Mouse (Mus musculus): ENCODE measurements around the gene Agap1. TPM values are rescaled to one million over a fixed set of nuclear protein-coding genes. Genes with fewer than 3 reads are reported as not detected.

Gene Agap1
- polyA plus RNA-seq, 1 experiment from 2014 or later: 4.8 TPM

DNA sequence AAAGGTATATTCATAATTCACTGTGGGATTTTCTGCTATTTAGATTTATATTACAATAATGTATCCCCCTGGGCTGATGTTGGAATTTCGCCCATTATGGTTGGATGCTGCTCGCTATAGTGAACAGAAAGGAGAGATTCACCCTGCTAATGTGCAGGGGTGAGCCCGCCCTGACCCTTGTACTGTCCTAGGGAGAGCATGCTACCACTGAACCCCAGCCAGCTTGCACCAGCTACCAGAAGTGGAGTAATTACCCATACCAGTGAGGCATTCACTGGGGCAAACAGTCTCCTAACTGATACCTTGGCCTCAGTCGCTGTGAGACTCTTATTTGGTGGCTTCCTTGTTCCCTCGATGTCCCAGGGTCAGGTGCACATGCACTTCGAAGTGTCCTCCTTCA is 281.4 kb downstream of the Agap1 start:
- H3K4me2 ChIP-seq (ENCODE audit: low read depth, low read length): no peak overlapping the region
- no peak overlapping the region for H3K4me3 ChIP-seq (ENCODE audit: low read length)
- peaks cover 2% of the 10 kb centered on the region; the same call in 1 of the 2 replicates for H3K4me1 ChIP-seq (ENCODE audit: control insufficient read depth, insufficient read depth, low read length)
- no peak overlapping the region for H3K9ac ChIP-seq (ENCODE audit: low read depth, low read length)
- 94% methylated on average over 6 of the region's 6 CpGs for WGBS
- no peak for ATAC-seq
- H3K27me3 ChIP-seq (replicated peaks; ENCODE audit: control insufficient read depth, insufficient read depth, low read length): no peaks in the 10 kb centered on the region
- H3K36me3 ChIP-seq (ENCODE audit: control insufficient read depth, insufficient read depth, low read length): no peaks in the 10 kb centered on the region
- H3K27ac ChIP-seq (ENCODE audit: low read length): no peak overlapping the region
- no peaks in the 10 kb centered on the region for H3K9me3 ChIP-seq (ENCODE audit: control insufficient read depth, low read length)

DNA sequence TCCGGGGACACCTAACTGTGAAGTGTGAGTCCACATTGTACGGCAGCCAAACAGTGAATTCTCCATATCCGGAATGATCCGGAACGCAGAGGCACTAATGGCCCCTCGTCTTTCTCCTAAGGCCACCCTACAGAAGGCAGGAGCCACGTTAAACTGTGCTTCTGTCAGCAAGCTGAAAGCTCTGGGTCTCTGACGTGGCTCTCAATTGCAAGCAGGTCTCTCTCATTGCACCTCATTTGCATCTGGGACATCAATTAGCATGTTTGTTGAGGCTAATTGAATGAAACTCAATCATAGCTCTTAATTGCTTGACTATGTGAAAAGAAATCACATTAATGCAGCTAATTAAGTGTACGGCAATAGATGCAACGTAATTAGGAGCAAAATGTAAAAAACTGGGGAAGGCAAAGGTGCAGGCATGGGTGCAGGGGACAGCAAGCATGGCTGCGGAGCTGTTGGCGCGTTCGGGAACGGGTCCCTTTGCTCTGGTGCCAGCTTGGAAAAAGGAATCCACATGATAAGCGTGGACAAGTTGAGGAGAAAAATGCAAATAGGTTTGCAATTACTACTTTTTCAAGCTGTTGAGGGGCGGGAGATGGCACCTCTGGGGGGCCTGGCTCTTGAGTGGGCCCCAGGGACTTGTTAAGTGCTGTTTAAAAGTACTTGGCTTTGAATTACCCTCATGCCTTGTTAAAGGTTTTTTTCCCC is 284.6 kb downstream of the Agap1 start:
- no peaks in the 10 kb centered on the region for H3K9me3 ChIP-seq (ENCODE audit: control insufficient read depth, low read length)
- peaks cover 2% of the 10 kb centered on the region; the same call in 1 of the 2 replicates for H3K4me1 ChIP-seq (ENCODE audit: control insufficient read depth, insufficient read depth, low read length)
- 75% methylated on average over 17 of the region's 17 CpGs for WGBS
- H3K4me3 ChIP-seq (ENCODE audit: low read length): no peak overlapping the region
- no peaks in the 10 kb centered on the region for H3K36me3 ChIP-seq (ENCODE audit: control insufficient read depth, insufficient read depth, low read length)
- H3K27ac ChIP-seq (ENCODE audit: low read length): no peak overlapping the region
- H3K27me3 ChIP-seq (replicated peaks; ENCODE audit: control insufficient read depth, insufficient read depth, low read length): no peaks in the 10 kb centered on the region
- H3K9ac ChIP-seq (ENCODE audit: low read depth, low read length): no peak overlapping the region
- no peak for ATAC-seq
- no peak overlapping the region for H3K4me2 ChIP-seq (ENCODE audit: low read depth, low read length)

DNA sequence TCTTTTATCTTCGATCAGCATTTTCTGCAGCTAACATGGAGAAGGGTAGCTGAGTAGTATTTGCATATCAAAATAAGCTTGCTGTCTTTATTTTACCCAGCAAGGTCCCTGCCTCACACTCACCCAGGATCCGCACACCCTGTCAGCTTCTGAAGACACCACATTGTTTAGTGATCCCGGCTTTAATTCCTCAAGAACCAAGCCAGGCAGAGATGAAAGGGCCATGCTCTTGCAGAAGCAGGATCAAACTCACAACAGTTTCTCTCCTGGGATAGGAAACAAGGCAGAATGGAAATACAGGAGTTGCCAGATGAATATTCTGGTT is 285.1 kb downstream of the Agap1 start:
- Histone ChIP-seq H3K27me3 (replicated peaks; ENCODE audit: control insufficient read depth, insufficient read depth, low read length) (no peaks in the 10 kb centered on the region), H3K4me1 (ENCODE audit: control insufficient read depth, insufficient read depth, low read length) (no peaks in the 10 kb centered on the region), H3K4me3 (ENCODE audit: low read length) (no peak overlapping the region), H3K9me3 (ENCODE audit: control insufficient read depth, low read length) (no peaks in the 10 kb centered on the region), H3K4me2 (ENCODE audit: low read depth, low read length) (no peak overlapping the region), H3K36me3 (ENCODE audit: control insufficient read depth, insufficient read depth, low read length) (no peaks in the 10 kb centered on the region), H3K9ac (ENCODE audit: low read depth, low read length) (no peak overlapping the region), H3K27ac (ENCODE audit: low read length) (no peak overlapping the region)
- 45% methylated on average over 3 of the region's 3 CpGs for WGBS
- no peak for ATAC-seq

DNA sequence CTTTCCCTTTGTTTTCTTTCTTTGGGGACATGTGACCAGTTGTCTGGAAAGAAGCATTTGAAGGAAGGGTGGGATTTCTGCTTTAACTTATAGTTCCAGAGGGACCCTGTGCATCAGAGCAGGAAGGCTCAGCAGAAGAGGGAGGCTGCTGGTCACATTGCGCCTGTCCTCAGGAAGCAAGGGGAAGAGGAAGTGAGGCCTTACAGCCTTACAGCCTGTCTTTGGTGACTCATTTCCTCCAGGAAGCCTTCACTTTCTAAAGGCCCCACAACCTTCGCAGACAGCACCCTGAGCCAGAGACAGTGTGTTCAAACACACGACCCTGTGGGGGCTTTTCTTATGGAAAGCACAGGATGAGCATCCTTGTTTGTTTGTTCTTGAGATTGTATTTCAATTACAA is 287.8 kb downstream of the Agap1 start:
- Histone ChIP-seq H3K4me3 (ENCODE audit: low read length) (no peak overlapping the region), H3K27me3 (replicated peaks; ENCODE audit: control insufficient read depth, insufficient read depth, low read length) (no peaks in the 10 kb centered on the region), H3K27ac (ENCODE audit: low read length) (no peak overlapping the region), H3K9me3 (ENCODE audit: control insufficient read depth, low read length) (no peaks in the 10 kb centered on the region), H3K4me1 (ENCODE audit: control insufficient read depth, insufficient read depth, low read length) (no peaks in the 10 kb centered on the region), H3K9ac (ENCODE audit: low read depth, low read length) (no peak overlapping the region), H3K4me2 (ENCODE audit: low read depth, low read length) (no peak overlapping the region), H3K36me3 (ENCODE audit: control insufficient read depth, insufficient read depth, low read length) (0 out of 2 replicates have a peak, but pooled peaks cover 2% of the 10 kb centered on the region)
- no peak for ATAC-seq
- WGBS: 71% methylated on average over 3 of the region's 3 CpGs

DNA sequence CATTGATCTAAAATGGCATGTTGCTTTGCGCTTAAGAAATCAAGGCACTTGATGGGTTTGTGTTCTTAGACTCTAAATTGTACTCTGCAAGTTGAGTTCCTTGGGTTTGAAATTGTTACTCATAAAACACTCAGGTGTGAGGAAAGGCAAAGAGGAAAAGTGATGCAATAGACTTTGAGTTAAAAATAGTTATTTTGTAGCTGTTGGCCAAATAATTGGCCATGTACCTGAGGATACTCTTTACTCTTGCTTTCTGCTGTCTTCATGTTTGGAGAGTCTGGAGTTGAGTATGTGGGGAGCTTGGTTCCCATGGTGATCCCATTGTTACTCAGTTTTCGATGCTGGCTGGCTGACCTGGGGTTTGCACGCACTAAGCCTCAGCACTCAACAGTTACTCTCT is 291.6 kb downstream of the Agap1 start:
- Histone ChIP-seq H3K9me3 (ENCODE audit: control insufficient read depth, low read length) (no peaks in the 10 kb centered on the region), H3K4me3 (ENCODE audit: low read length) (no peak overlapping the region), H3K4me2 (ENCODE audit: low read depth, low read length) (no peak overlapping the region), H3K4me1 (ENCODE audit: control insufficient read depth, insufficient read depth, low read length) (no peaks in the 10 kb centered on the region), H3K9ac (ENCODE audit: low read depth, low read length) (no peak overlapping the region), H3K36me3 (ENCODE audit: control insufficient read depth, insufficient read depth, low read length) (0 out of 2 replicates have a peak, but pooled peaks cover 2% of the 10 kb centered on the region), H3K27ac (ENCODE audit: low read length) (no peak overlapping the region), H3K27me3 (replicated peaks; ENCODE audit: control insufficient read depth, insufficient read depth, low read length) (no peaks in the 10 kb centered on the region)
- no peak for ATAC-seq
- WGBS: 87% methylated on average over 3 of the region's 3 CpGs

DNA sequence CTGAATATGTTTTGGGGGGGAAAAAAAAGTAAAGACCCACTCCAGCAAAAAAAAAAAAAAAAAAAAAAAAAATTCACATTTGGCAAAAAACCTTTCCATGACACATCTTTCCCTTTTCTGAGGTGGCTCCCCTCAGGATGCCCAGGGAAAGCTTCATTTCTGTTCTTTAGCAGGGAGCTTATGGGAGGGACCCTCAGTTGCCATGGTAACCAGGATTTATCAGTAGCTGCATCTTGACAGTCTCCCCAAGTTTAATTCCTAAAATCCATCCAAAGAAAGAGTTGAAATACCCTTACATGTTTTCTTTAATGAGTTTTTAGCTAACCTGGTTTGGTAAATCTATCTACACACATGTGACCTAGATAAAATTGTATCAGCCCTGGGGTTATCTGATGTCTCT is 295.1 kb downstream of the Agap1 start:
- Histone ChIP-seq H3K9ac (ENCODE audit: low read depth, low read length) (no peak overlapping the region), H3K4me3 (ENCODE audit: low read length) (no peak overlapping the region), H3K36me3 (ENCODE audit: control insufficient read depth, insufficient read depth, low read length) (0 out of 2 replicates have a peak, but pooled peaks cover 2% of the 10 kb centered on the region), H3K9me3 (ENCODE audit: control insufficient read depth, low read length) (no peaks in the 10 kb centered on the region), H3K27me3 (replicated peaks; ENCODE audit: control insufficient read depth, insufficient read depth, low read length) (no peaks in the 10 kb centered on the region), H3K27ac (ENCODE audit: low read length) (no peak overlapping the region), H3K4me1 (ENCODE audit: control insufficient read depth, insufficient read depth, low read length) (no peaks in the 10 kb centered on the region), H3K4me2 (ENCODE audit: low read depth, low read length) (no peak overlapping the region)
- ATAC-seq: no peak

DNA sequence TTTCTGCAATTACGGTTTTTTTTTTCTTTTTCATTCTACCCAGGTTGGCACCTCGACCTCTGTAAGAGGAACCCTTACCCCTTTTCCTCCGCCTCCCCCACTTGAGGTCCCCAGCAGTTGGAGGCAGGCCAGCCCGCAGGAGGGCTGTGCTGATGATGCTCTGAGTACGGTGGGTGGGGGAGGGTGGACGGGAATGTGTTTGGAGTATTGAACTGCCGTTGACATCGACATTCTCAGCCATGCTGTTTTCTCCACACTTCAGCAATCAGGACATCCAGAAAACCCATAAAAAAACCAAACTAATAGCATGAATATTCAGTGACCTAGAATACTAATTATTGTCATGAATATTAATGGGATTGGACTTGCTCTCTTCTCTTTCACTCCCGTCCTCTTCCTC is 295.9 kb downstream of the Agap1 start:
- no peak overlapping the region for H3K4me3 ChIP-seq (ENCODE audit: low read length)
- H3K36me3 ChIP-seq (ENCODE audit: control insufficient read depth, insufficient read depth, low read length): no peaks in the 10 kb centered on the region
- no peak overlapping the region for H3K27ac ChIP-seq (ENCODE audit: low read length)
- H3K27me3 ChIP-seq (replicated peaks; ENCODE audit: control insufficient read depth, insufficient read depth, low read length): no peaks in the 10 kb centered on the region
- no peaks in the 10 kb centered on the region for H3K9me3 ChIP-seq (ENCODE audit: control insufficient read depth, low read length)
- no peaks in the 10 kb centered on the region for H3K4me1 ChIP-seq (ENCODE audit: control insufficient read depth, insufficient read depth, low read length)
- H3K9ac ChIP-seq (ENCODE audit: low read depth, low read length): no peak overlapping the region
- no peak for ATAC-seq
- H3K4me2 ChIP-seq (ENCODE audit: low read depth, low read length): no peak overlapping the region
- WGBS: 21% methylated on average over 9 of the region's 9 CpGs

DNA sequence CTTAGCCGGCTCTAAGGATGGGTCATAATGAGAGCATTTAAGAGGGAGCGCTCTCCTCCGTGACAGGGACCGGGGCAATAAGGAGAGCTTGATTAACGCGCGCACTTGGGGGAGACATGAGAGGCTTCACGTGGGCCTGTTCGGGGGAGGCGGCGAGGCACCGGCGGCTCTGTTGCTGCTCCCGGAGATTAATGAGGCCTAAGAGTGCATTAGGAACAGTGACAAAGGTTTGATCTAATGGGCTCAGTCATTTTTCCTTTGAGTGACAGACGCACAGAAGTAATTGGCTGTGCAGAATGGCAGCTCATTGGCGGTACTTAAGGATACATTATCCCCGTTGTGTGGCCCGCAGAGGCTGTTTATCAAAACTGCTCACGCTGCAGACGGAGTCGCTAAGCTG is 296.3 kb downstream of the Agap1 start:
- no peaks in the 10 kb centered on the region for H3K27me3 ChIP-seq (replicated peaks; ENCODE audit: control insufficient read depth, insufficient read depth, low read length)
- ATAC-seq: no peak
- no peak overlapping the region for H3K27ac ChIP-seq (ENCODE audit: low read length)
- H3K9ac ChIP-seq (ENCODE audit: low read depth, low read length): no peak overlapping the region
- H3K4me2 ChIP-seq (ENCODE audit: low read depth, low read length): no peak overlapping the region
- WGBS: 33% methylated on average over 21 of the region's 21 CpGs
- no peaks in the 10 kb centered on the region for H3K9me3 ChIP-seq (ENCODE audit: control insufficient read depth, low read length)
- H3K36me3 ChIP-seq (ENCODE audit: control insufficient read depth, insufficient read depth, low read length): no peaks in the 10 kb centered on the region
- H3K4me3 ChIP-seq (ENCODE audit: low read length): no peak overlapping the region
- H3K4me1 ChIP-seq (ENCODE audit: control insufficient read depth, insufficient read depth, low read length): no peaks in the 10 kb centered on the region

DNA sequence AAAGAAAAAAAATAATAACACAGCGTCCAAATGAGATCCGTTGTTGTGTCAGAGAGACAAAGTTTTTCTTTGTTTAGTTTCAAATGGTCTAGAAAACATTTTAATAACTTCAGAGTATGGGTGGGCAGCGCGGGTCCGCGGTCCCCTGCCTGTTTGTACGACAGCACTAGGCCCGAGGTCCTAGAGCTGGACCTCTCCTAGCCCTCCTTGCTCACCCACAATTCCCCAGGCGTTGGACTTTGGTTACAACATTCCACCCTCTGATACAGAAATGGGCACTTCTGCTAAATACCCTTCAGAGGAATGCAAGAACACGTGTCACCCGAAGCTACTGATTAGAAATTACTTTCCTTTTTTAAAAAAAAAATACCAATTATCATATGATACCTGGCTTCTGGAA is 296.7 kb downstream of the Agap1 start:
- H3K27me3 ChIP-seq (replicated peaks; ENCODE audit: control insufficient read depth, insufficient read depth, low read length): no peaks in the 10 kb centered on the region
- no peak overlapping the region for H3K27ac ChIP-seq (ENCODE audit: low read length)
- no peak overlapping the region for H3K9ac ChIP-seq (ENCODE audit: low read depth, low read length)
- H3K4me1 ChIP-seq (ENCODE audit: control insufficient read depth, insufficient read depth, low read length): no peaks in the 10 kb centered on the region
- H3K36me3 ChIP-seq (ENCODE audit: control insufficient read depth, insufficient read depth, low read length): no peaks in the 10 kb centered on the region
- H3K4me3 ChIP-seq (ENCODE audit: low read length): no peak overlapping the region
- 73% methylated on average over 11 of the region's 11 CpGs for WGBS
- no peak overlapping the region for H3K4me2 ChIP-seq (ENCODE audit: low read depth, low read length)
- no peaks in the 10 kb centered on the region for H3K9me3 ChIP-seq (ENCODE audit: control insufficient read depth, low read length)
- no peak for ATAC-seq

DNA sequence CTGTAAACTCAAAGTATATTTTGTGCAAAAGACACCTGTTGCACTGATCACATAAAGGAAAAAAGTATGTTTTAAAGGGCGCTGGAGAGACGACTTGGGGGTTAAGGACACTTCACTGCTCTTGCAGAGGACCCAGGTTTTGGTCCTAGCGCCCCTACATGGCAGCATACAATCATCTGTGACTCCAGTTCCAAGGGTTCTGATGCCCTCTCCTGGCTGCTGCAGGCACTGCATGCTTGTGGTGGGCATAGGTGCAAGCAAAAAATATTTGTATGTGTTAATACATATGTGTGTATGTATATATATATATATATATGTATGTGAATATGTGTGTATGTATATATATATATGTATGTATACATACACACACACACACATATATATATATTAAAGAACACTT is 298.1 kb downstream of the Agap1 start:
- 94% methylated on average over 3 of the region's 3 CpGs for WGBS
- Histone ChIP-seq H3K27me3 (replicated peaks; ENCODE audit: control insufficient read depth, insufficient read depth, low read length) (no peaks in the 10 kb centered on the region), H3K36me3 (ENCODE audit: control insufficient read depth, insufficient read depth, low read length) (no peaks in the 10 kb centered on the region), H3K4me1 (ENCODE audit: control insufficient read depth, insufficient read depth, low read length) (no peaks in the 10 kb centered on the region), H3K4me2 (ENCODE audit: low read depth, low read length) (no peak overlapping the region), H3K9ac (ENCODE audit: low read depth, low read length) (no peak overlapping the region), H3K9me3 (ENCODE audit: control insufficient read depth, low read length) (no peaks in the 10 kb centered on the region), H3K4me3 (ENCODE audit: low read length) (no peak overlapping the region), H3K27ac (ENCODE audit: low read length) (no peak overlapping the region)
- ATAC-seq: no peak

Data from intestine, embryonic 16.5 days (tissue).